Mouse (Mus musculus): ENCODE measurements around the gene Bcar3.

Bcar3 gene

GRCm38 (mm10) chr3:122418564-122419274 is 124.8 kb downstream of the Bcar3 start:
- DNase-seq (ENCODE audit: low read depth, low spot score): peak; percentile 11

DNA sequence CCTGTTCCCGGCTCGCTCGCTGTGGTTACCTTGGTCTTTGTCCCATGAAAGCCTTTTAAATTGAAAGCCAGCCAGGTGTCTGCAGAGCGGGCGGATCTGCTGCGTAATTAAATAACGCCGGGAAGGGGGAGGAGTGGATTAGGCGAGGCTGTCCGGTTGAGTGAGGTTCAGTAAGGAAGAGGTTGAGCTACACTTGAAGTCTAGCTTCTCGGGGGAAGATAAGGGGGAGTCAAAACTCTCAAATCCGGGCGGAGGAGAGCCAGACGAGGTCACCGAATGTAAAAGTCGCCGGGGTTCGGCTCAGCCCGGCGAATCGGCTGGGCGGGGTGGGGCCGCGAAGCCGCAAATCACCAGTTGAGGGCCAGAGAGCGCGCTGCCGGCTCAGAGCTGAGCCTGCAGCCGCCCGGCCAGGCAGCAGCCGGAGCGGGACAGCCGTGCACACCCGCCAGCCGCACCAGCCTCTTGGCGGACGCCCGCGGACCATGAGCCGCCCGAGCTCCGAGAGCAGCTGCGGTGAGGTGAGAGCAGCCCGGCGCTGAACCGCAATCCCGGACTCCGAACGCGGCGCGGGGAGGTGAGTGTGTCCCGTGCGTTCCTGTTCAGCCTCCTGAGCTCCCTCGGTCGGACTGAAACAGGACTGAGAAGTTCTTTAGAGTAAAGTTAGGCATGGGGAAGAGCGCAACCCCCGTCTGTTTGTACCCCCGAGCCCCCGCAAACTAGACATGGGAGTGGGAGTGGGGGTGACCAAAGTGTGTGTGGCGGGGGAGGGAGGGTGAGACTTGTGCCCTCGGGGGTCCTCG is 125.9 kb downstream of the Bcar3 start:
- peak; percentile 79 for DNase-seq (ENCODE audit: low read depth, low spot score)

DNA sequence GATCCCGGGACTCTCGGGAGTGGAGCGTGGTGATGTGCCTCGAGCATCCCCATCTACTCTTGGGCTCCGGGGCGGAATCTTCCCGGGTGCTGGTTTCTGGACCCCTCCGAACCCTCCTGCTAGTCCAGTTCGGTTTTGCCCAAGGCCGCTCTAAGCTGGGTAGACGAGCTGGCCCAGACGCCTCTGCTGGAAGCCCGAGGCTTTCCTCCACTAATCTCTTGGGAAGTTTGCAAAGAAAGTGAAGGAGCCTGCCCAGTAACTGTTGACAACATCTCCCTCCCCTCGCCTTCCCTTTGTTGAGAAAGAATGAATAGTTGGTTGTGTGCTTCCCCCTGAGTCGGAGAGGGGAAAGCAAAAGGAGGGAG is 126.5 kb downstream of the Bcar3 start:
- peak; percentile 77 for DNase-seq (ENCODE audit: low read depth, low spot score)

DNA sequence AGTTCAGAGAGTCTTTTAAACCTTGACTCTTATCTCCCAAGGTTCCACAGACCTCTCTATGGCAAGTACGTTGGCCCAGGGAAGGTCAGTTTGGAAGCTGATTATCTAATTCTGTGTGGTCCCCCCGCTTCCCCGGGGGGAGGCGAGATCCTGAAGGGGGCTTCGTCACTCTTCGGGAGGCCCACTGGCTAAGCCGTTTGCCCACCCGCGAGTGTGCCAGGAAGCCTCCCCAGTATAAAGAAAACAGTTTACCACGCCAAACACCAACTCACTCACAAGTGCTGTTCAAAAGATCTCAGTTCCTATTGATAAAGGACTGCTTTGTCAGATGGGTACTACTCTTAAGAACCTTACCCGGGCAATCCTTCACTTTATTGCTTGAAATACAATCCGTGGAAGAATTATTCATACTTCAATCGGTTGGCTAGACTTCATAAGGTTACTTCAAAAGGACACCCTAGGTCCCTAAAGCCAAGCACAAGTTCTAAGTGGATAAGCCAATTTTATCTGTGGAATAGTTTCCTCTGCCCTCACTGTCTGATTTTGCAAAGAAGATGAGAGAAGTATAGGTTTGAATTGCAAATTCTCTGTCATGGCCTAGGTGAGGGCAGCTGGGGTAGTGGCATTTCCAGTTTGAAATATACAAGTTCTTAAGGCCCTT is 127.2 kb downstream of the Bcar3 start:
- DNase-seq (ENCODE audit: low read depth, low spot score): no peak

- no peak for DNase-seq (ENCODE audit: low read depth, low spot score)
Observed at GRCm38 (mm10) chr3:122421802-122422201, 127.9 kb downstream of the Bcar3 start.

GRCm38 (mm10) chr3:122422276-122422675 is 128.3 kb downstream of the Bcar3 start:
- no peak for DNase-seq (ENCODE audit: low read depth, low spot score)

DNA sequence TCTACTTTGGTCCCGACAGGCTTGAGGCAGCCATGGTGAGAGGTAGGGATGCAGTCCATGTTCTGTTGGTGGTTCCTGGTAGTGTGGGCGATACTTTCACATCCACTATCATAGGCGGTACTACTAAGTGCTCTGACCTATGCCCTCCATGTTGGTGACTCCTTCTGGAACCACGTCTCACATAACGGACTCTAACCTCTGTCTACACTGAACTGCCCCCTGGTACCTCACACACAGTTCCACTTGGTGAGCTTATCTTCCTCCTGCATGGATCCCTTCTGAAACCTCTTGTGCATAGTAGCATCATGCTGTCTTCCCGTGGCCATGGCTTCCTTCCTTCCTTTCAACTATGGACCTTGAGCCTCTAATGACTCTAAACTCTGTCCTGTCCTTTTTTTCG is 129.7 kb downstream of the Bcar3 start:
- no peak for DNase-seq (ENCODE audit: low read depth, low spot score)

- no peak for DNase-seq (ENCODE audit: low read depth, low spot score)
Observed at GRCm38 (mm10) chr3:122428325-122428821, 134.4 kb downstream of the Bcar3 start.

DNA sequence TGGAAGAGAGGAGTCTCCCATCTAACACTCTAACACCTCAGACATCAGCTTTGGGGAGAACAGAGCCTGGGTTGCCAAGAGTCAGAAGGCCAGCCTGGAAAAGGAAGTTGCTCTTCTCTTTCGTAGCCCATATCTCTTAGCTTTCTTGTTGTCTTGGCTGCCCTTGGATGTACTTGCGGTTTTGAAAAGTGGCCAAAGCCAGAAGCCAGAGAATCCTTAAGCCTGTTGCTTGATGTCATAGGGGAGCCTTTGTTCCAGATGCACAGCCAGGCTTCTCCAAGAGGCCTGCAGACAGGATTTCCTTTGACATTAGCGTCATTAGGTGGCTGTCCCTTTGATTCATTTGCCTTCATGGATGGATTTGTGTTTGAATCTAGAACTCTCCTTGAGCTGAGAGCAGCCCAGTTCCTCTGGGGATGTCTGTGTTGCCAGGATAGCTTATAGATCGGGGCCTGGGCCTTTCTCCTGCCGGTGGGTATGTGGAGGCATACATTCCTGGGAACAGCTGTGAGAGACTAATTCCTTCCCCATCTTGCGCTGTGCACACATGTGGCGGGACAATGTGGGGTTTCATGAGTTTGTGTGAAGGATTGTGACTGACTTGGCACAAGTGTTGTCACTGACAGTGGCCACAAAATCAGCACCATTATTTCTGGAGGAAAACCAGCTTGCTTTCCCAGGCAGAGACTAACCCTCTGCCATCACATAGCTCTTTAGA is 137.0 kb downstream of the Bcar3 start:
- peak; percentile 86 for DNase-seq (ENCODE audit: low read depth, low spot score)

DNA sequence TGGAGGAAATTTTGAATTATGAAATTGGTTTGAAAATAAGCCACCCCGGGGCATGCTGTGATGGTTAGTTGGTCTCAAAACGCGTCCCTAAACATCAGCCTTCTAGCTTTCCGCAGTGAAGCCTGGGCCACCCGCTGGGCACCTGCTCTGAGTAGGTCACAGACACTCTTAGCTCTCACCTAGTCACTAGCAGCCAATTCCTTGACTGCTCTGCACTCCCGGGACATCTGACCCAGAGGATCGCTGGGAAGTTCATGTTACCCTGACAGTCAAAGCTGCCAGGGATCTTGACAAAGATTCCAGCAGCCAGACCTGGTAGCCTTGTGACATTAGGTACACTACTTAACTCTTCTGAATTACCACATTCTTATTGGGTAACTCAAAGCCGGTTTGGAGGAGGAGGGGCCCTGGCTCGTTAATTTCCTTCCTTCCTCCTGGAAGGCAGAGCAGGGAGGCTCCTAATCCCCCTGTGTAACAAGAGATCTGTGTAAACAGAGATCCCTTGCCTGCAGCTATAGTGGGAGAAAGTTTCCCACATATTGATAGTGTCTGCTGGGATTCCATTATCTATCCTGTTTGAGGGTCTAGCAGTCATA is 139.0 kb downstream of the Bcar3 start:
- no peak for DNase-seq (ENCODE audit: low read depth, low spot score)

DNA sequence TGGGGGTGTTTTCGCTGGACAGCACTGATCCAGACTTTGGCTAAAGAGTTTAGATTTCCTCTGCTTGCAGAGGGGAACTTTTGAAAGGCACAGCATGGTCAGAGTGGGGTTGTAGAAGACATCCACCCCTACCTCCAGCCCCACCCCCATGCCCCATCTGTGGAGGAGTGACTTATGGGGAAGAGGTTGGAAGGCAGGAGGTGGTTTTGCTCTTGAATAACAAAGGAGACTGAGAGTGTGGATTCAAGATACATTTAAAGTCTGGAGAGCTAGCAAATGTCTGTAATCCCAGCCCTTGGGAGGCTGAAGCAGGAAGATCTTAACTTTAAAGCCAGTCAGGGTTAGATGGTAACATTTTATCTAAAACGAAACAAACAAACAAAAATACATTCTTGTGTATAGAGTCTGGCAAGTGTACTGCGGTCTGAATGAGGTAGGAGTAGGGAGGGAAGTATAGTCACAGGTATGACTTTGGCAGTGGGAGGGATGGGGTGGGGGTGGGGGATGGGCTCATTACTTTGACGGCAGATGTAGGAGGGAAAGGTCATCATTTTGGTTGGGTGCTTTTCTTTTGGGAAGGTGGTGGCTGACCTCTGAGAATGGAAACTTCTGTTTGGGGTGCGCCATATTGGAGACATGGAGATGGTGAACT is 140.2 kb downstream of the Bcar3 start:
- DNase-seq (ENCODE audit: low read depth, low spot score): no peak

- DNase-seq (ENCODE audit: low read depth, low spot score): no peak
Observed at GRCm38 (mm10) chr3:122434983-122435935, 141.3 kb downstream of the Bcar3 start.

GRCm38 (mm10) chr3:122438143-122438825 is 144.3 kb downstream of the Bcar3 start:
- peak; percentile 51 for DNase-seq (ENCODE audit: low read depth, low spot score)

GRCm38 (mm10) chr3:122445696-122446095 is 151.8 kb downstream of the Bcar3 start:
- DNase-seq (ENCODE audit: low read depth, low spot score): no peak

DNA sequence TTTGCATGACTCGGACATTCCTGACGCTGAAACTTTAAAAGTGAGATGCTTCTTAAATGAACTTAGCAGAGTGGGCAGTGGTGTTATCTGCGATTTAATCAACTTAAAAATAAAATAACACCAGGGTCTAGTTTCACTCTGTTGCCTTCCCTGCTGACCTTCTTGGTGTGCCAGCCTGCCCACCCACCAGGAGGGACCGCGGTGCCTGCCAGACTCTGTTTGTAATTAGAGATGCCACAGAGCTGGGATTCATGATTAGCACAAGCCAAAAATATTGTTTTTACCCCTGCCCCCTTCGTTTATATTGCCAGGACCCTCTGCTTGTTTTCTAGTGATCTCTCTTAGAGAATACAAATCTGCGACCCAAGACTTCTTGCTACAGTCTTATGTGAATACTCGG is 152.7 kb downstream of the Bcar3 start:
- DNase-seq (ENCODE audit: low read depth, low spot score): no peak

GRCm38 (mm10) chr3:122448196-122448595 is 154.3 kb downstream of the Bcar3 start:
- DNase-seq (ENCODE audit: low read depth, low spot score): no peak

GRCm38 (mm10) chr3:122450041-122450440 is 156.1 kb downstream of the Bcar3 start:
- DNase-seq (ENCODE audit: low read depth, low spot score): no peak

DNA sequence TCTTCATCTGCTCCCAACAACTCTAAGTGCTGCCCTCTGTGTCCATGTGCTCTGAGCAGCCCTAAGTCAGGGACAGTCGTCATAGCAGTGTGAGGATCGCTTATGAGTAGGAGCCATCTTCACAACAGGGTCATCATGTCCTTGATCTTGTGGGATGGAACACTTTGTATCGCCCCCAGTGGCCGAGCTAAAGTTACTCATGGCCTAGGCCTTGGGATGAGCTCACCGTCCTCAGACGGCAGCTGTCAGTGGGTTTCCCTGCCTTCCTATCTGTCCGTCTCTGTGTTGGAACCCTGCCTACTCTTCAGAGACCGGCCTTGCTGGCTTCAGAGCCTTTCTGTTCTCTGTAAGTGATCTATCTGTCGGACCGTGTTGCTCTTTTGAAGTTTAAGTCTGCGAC is 159.9 kb downstream of the Bcar3 start:
- DNase-seq (ENCODE audit: low read depth, low spot score): no peak

GRCm38 (mm10) chr3:122456156-122456555 is 162.2 kb downstream of the Bcar3 start:
- no peak for DNase-seq (ENCODE audit: low read depth, low spot score)
